Mouse (Mus musculus): ENCODE measurements around the gene Slc35a2. TPM values are rescaled to one million over a fixed set of nuclear protein-coding genes. Genes with fewer than 3 reads are reported as not detected.
A peak's percentile ranks its signal among the peaks of the same experiment; 100 is the strongest.

Slc35a2 gene
- total and polyA plus RNA-seq, 3 experiments, result 21.2 to 30.6 (median 26.4) TPM

- Histone ChIP-seq H3K27ac (ENCODE audit: insufficient read depth, low read depth) (peak overlapping the region; percentile 98), H3K27me3 (replicated peaks) (no peaks in the 10 kb centered on the region), H3K4me1 (ENCODE audit: control insufficient read depth in 1 of 2, insufficient read depth in 2 of 2) (peaks cover 13 to 71% of the 10 kb centered on the region in 2 experiments), H3K79me2 (replicated peaks; ENCODE audit: control insufficient read depth, extremely low read depth, insufficient read depth, poor library complexity, severe bottlenecking) (peaks cover 27% of the 10 kb centered on the region), H3K36me3 (replicated peaks in 1 of 2; ENCODE audit: control insufficient read depth in 1 of 2, insufficient read depth in 1 of 2, low read length in 1 of 2) (peaks cover 6 to 11% of the 10 kb centered on the region in 2 experiments), H3K4me2 (ENCODE audit: insufficient read depth, low read depth, poor library complexity, severe bottlenecking) (peak overlapping the region; percentile 80), H3K9ac (ENCODE audit: insufficient read depth, low read depth) (peak overlapping the region; percentile 45; the same call in 1 of the 2 replicates), H3K9me3 (replicated peaks; ENCODE audit: low read length) (no peaks in the 10 kb centered on the region), H3K4me3 (replicated peaks in 1 of 3; ENCODE audit: low read depth in 2 of 3, low read length in 2 of 3, poor library complexity in 1 of 3) (no peak overlapping the region)
- DNase-seq (ENCODE audit: extremely low read depth), result peak; percentile 80
- in situ Hi-C loops (cut with MboI; ENCODE audit: low pct_ligation_motif_present, low pct_unique_long_range_greater_than_20kb, low sequenced_read_pairs) (no loop called here), dilution Hi-C loops (cut with MboI; ENCODE audit: extremely low pct_ligation_motif_present, extremely low pct_unique_long_range_greater_than_20kb, low sequenced_read_pairs) (no loop called here)
- peak; percentile 77 for TF ChIP-seq IRF4 (IDR thresholded peaks at IDR 0.05; ENCODE audit: low read depth, low read length)
- TF ChIP-seq POLR2A (IDR thresholded peaks at IDR 0.05; ENCODE audit: low read depth, low read length), result no peak
- peak; percentile 54; the same call in 1 of the 2 replicates for TF ChIP-seq MXI1 (IDR thresholded peaks at IDR 0.05; ENCODE audit: low read depth, low read length)
- TF ChIP-seq POLR2AphosphoS2 (IDR thresholded peaks at IDR 0.05; ENCODE audit: low read depth, low read length), result peak; percentile 40; the same call in 1 of the 2 replicates
- TF ChIP-seq CHD2 (IDR thresholded peaks at IDR 0.05; ENCODE audit: low read length), result peak; percentile 87
- no peak for TF ChIP-seq HCFC1 (IDR thresholded peaks at IDR 0.05; ENCODE audit: low read depth, low read length)
- no peak for TF ChIP-seq JUND (conservative IDR thresholded peaks at IDR 0.05; ENCODE audit: low read depth, low read length)
- no peak for TF ChIP-seq TBP (conservative IDR thresholded peaks at IDR 0.05; ENCODE audit: low read depth, low read length)
- TF ChIP-seq E2F4 (IDR thresholded peaks at IDR 0.05; ENCODE audit: insufficient replicate concordance, low read depth, low read length), result no peak
- peak; percentile 96 for TF ChIP-seq MAZ (IDR thresholded peaks at IDR 0.05; ENCODE audit: low read depth, low read length)
- no peak for TF ChIP-seq ZNF384 (IDR thresholded peaks at IDR 0.05; ENCODE audit: low read depth, low read length)
- TF ChIP-seq MEF2A (IDR thresholded peaks at IDR 0.05; ENCODE audit: borderline replicate concordance, low read depth, low read length), result peak; percentile 97
- no peak for TF ChIP-seq SIN3A (IDR thresholded peaks at IDR 0.05; ENCODE audit: low read length)
- TF ChIP-seq JUN (IDR thresholded peaks at IDR 0.05; ENCODE audit: insufficient read depth, low read depth, low read length), result no peak
- peak; percentile 92 for TF ChIP-seq BHLHE40 (IDR thresholded peaks at IDR 0.05; ENCODE audit: low read depth, low read length)
- peak; percentile 65 for TF ChIP-seq USF1 (IDR thresholded peaks at IDR 0.05; ENCODE audit: low read depth, low read length)
- peak; percentile 38; the same call in 1 of the 2 replicates for TF ChIP-seq ELF1 (IDR thresholded peaks at IDR 0.05; ENCODE audit: low read depth, low read length)
- TF ChIP-seq ZMIZ1 (IDR thresholded peaks at IDR 0.05; ENCODE audit: low read depth, low read length), result no peak
- peak; percentile 80 for TF ChIP-seq EP300 (IDR thresholded peaks at IDR 0.05; ENCODE audit: low read length)
- TF ChIP-seq RCOR1 (conservative IDR thresholded peaks at IDR 0.05; ENCODE audit: low read depth, low read length), result no peak; the same call in 1 of the 2 replicates
- peak; percentile 73 for TF ChIP-seq MAX (IDR thresholded peaks at IDR 0.05; ENCODE audit: low read length)
- TF ChIP-seq SMC3 (IDR thresholded peaks at IDR 0.05; ENCODE audit: low read depth, low read length), result peak; percentile 7; the same call in 1 of the 2 replicates
- peak; percentile 17; the same call in 1 of the 2 replicates for TF ChIP-seq USF2 (conservative IDR thresholded peaks at IDR 0.05; ENCODE audit: low read depth, low read length)
- 0 out of 2 replicates have a peak, but pooled peaks have one; percentile 20 for TF ChIP-seq KAT2A (IDR thresholded peaks at IDR 0.05; ENCODE audit: insufficient replicate concordance, low read length)
- no peak for TF ChIP-seq MYC (IDR thresholded peaks at IDR 0.05; ENCODE audit: low read depth, low read length)
- peak; percentile 94; the same call in 1 of the 2 replicates for TF ChIP-seq TCF12 (IDR thresholded peaks at IDR 0.05; ENCODE audit: low read depth, low read length)
- no peak for TF ChIP-seq NRF1 (IDR thresholded peaks at IDR 0.05; ENCODE audit: low read depth, low read length)
- TF ChIP-seq ZKSCAN1 (IDR thresholded peaks at IDR 0.05; ENCODE audit: borderline replicate concordance, low read depth, low read length), result no peak
- TF ChIP-seq RAD21 (IDR thresholded peaks at IDR 0.05; ENCODE audit: low read depth, low read length), result no peak
- TF ChIP-seq ETS1 (conservative IDR thresholded peaks at IDR 0.05; ENCODE audit: low read depth, low read length), result peak; percentile 86
- TF ChIP-seq CTCF (conservative IDR thresholded peaks at IDR 0.05 in 1 of 2, IDR thresholded peaks at IDR 0.05 in 1 of 2; ENCODE audit: low read depth in 2 of 2, low read length in 2 of 2), result no peak
- no peak for TF ChIP-seq PAX5 (IDR thresholded peaks at IDR 0.05; ENCODE audit: low read length)
- TF ChIP-seq ZC3H11A (IDR thresholded peaks at IDR 0.05; ENCODE audit: low read depth, low read length), result no peak
- no peak for TF ChIP-seq CHD1 (IDR thresholded peaks at IDR 0.05; ENCODE audit: low read depth, low read length)
Measured at GRCm38 (mm10) chrX:7865343-7865742, 18.5 kb upstream of the Slc35a2 start.
